17 mouse cellular contexts compared by ENCODE assay signal in genomic region chr4:40899264-40899663, GRCm38 (mm10). TPM values are rescaled to one million over a fixed set of nuclear protein-coding genes. Genes with fewer than 3 reads are reported as not detected.
"Had no signal": no experiment of that assay in that cellular context is flagged by ENCODE, and none has a peak within 500 bp of the region (broad histone marks: within the 10 kb centered on the region; RNA-seq: fewer than 3 reads in every experiment).

No protein-coding gene starts in this region.

- H3K4me1 ChIP-seq: lung, embryonic 15.5 days; midbrain, embryonic 15.5 days; neural tube, embryonic 12.5 days had no signal

- DNase-seq: kidney, adult 2 months; liver; liver, embryonic 13.5 days; liver, postnatal 0 days; right cerebral cortex, postnatal 14 days; thymus, postnatal 36 days had no signal

- H3K9me3 ChIP-seq: kidney, embryonic 15.5 days; limb, embryonic 12.5 days; liver, embryonic 13.5 days; lung, embryonic 15.5 days; midbrain, embryonic 15.5 days; neural tube, embryonic 12.5 days had no signal

- H3K27me3 ChIP-seq: kidney, embryonic 15.5 days; limb, embryonic 12.5 days; liver, embryonic 13.5 days; lung, embryonic 15.5 days; midbrain, embryonic 15.5 days; neural tube, embryonic 12.5 days had no signal

- H3K9ac ChIP-seq: kidney, embryonic 15.5 days; limb, embryonic 12.5 days; liver, embryonic 13.5 days; liver, postnatal 0 days; lung, embryonic 15.5 days; midbrain, embryonic 15.5 days; neural tube, embryonic 12.5 days had no signal

- ATAC-seq: midbrain, embryonic 15.5 days had no signal

- H3K4me2 ChIP-seq: kidney, embryonic 15.5 days; limb, embryonic 12.5 days; liver, embryonic 13.5 days; lung, embryonic 15.5 days; midbrain, embryonic 15.5 days; neural tube, embryonic 12.5 days had no signal

- H3K27ac ChIP-seq: kidney, embryonic 15.5 days; limb, embryonic 12.5 days; lung, embryonic 15.5 days; midbrain, embryonic 15.5 days; neural tube, embryonic 12.5 days had no signal

- H3K4me3 ChIP-seq: kidney, embryonic 15.5 days; limb, embryonic 12.5 days; liver, embryonic 13.5 days; lung, embryonic 15.5 days; midbrain, embryonic 15.5 days; neural tube, embryonic 12.5 days had no signal

- H3K36me3 ChIP-seq: kidney, embryonic 15.5 days; limb, embryonic 12.5 days; liver, embryonic 13.5 days; lung, embryonic 15.5 days; midbrain, embryonic 15.5 days; neural tube, embryonic 12.5 days had no signal

RNA-seq across cellular contexts. Expression of gene Spink4, which starts 20.6 kb away (rescaled TPM):
- total RNA-seq: layer of hippocampus, postnatal 10 days; left cerebral cortex, postnatal 36 days; megakaryocyte progenitor cell, adult 5-6 weeks; monocyte, adult 5-6 weeks; neutrophil, adult 5-6 weeks had no signal
- polyA plus RNA-seq: limb, embryonic 12.5 days; midbrain, embryonic 15.5 days; neural tube, embryonic 12.5 days; spleen, adult 2 months had no signal
